Mouse (Mus musculus) G1E (cell line): ENCODE measurements at regions not wholly inside any gene's neighbourhood (a gene's known extent, or its start where the extent isn't known, plus 50 kb on each side); places are given as distances from the start of the nearest gene placed in this dataset.
"Not testable (repeated sequence)": the region's sequence is repeated elsewhere in the genome, so short reads cannot be mapped to it uniquely, and the experiment has no call there.

Experiments
- CTCF ChIP-seq: IDR thresholded peaks from 2 replicates; pipeline ENCODE4 v1.5.1; 2012; ENCODE audit warnings: low read depth, low read length, inconsistent platforms, mixed read lengths
- TAL1 ChIP-seq: conservative IDR thresholded peaks from 2 replicates; pipeline ENCODE4 v1.6.1; 2012; ENCODE audit warnings: low read depth, low read length, inconsistent platforms, mixed read lengths

- not testable (repeated sequence) for TF ChIP-seq TAL1, CTCF
These were observed 259.3 kb downstream of the Prex1 start for GRCm38 (mm10) chr2:166454160-166454888.
